Mouse (Mus musculus): ENCODE data around the gene Nrip2.

The Nrip2 gene

DNA sequence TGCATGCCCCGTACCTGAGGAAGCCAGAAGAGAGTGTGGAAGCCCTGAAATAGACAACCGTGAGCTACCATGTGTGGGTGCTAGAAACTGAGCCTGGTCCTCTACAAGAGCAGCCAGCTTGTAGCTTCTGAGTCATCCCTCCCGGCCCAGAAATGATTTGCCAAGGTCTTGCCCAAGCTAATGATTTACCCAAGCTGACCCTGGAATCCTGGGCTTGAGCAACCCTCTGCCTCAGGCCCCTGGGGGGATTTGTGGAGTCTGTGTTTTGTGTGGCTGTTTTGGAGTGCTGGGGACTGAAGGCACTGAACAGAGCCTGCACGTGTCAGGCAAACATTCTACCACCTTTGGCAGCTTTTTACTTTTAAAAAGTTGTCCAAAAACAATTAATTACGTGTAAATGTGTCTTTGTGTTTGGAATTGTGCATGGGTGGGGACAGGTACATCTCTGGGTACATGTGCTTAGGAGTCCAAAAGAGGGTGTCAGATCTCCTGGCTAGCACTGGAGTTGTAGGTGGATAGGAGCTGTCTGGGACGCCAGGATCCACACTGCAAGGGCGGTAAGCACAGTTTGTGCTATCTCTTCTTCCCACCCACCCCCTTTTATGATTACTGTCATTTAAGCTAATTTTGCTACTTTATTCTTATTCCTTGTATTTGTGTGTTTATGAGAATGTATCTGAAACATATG, 1.4 kb upstream of the Nrip2 start:
- DNase-seq (ENCODE audit: low read depth in 1 of 2, low spot score in 2 of 2), result no peak

DNA sequence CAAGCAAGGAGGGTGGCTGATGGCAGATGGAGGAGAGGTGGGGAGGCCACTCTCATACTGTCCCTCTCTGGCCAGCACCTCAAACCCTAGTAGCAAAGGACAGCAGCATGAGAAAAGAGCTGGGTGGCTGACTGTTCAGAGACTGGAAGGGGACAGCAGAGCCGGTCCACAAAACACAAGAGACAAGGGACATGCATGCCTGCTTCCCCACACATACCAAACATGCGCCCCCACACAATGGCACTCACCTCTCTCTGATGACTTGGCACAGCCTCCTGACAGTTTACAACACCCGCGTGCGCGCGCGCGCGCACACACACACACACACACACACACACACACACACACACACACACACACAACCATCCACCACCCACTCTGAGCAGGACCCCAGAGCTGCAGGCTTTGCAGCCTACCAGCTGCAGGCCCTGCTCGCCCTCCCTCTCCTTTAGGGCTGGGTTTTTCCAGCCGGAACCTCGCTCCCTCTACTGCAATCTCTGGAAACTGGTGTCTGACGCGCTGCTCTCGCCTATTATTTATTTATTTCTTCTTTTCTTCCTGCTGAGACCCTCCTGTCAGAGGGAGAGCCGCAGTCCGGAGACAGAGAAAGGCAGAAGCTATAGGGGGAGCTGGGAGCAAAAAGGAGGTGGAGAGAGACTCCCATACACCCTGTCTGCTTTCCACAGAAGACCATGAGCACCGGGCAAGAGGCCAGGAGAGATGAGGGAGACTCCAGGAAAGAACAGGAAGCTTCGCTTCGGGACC, 507 bp downstream of the Nrip2 start:
- DNase-seq (ENCODE audit: low read depth in 1 of 2, low spot score in 2 of 2), result no peak

DNA sequence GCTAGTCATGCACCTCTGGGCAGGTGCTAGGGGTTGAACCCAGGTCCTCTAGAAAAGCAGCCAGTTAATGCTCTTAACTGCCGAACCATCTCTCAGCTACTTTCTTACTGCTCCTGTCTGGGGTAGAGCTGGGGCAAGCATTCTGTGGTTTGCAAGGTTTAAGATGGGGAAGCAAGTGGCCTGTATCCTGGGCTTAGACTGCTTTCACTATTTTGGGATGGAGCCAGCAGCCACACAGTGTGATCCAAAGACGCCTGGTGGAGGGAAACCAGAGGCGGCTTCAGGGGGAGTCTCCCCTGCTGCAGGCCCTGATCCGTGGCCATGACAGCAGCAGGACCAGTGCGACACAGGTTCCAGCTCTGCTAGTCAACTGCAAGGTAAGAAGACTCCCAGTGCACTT, 5.6 kb downstream of the Nrip2 start:
- no peak for DNase-seq (ENCODE audit: low read depth in 1 of 2, low spot score in 2 of 2)

DNA sequence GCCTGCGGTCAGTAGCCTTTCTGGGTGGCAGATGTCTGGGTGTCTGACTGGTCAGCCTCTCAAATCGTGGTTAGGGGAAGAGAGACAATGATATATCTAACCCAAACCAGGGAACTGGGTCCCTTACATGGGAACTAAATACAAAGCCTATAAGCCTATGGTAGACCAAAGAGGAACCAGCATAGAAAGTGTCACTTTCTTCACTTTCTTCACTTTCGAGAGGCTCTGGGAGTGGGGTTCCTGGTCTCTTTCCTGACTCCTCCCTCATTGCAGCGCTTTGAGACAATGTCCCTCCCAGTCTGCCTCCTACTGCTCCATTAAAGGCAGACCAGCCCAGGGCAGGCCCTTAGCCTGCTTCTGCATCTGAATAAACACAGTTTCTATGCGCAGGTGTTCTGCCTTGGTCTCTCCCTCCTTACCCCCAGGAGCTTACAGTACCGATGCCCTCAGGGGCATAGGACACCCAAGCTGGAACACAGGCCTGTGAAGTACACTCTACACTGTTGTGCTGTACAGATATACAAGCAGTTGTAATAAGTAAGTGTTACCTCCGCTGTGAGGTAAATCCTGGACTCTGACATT, 9.5 kb downstream of the Nrip2 start:
- no peak for DNase-seq (ENCODE audit: low read depth in 1 of 2, low spot score in 2 of 2)

DNA sequence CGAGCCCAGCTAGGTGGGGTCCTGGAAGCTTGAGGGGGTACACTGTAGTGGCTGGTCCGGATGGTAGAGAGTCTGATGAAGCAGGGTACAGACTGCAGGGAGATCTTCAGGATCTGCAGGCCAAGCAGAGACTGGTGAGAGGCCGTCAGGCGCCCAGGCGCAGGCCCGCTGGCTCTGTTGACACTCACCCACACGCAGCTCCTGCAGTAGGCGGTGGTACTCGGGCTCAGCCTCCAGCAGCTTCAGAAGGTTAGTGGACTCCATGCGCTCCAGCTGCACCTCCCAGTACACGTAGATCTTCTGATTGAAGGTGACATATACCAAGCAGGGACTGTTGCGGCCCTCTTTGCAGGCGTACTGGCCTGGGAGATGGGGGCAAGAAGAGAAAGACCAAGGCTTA, 11.2 kb downstream of the Nrip2 start:
- DNase-seq (ENCODE audit: low read depth in 1 of 2, low spot score in 2 of 2), result no peak

DNA sequence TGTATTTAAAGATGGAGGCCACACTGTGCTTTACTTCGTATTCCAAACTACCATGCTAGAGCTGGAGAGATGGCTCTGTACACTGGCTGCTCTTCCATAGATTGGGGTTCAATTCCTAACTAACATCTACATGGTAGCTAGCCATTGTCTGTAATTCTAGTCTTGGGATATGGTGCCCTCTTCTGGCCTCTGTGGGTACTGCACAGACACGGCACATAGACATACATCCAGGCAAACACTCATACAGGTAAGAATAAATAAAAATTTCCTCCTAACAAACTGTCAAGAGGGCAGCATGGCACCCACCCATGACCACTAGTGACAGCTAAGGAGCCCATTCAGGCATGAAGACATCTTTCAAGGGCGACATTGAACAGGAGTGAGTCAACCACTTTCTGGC, 12.0 kb downstream of the Nrip2 start:
- peak; percentile 33 to 64 for DNase-seq (ENCODE audit: low read depth in 1 of 2, low spot score in 2 of 2)

DNA sequence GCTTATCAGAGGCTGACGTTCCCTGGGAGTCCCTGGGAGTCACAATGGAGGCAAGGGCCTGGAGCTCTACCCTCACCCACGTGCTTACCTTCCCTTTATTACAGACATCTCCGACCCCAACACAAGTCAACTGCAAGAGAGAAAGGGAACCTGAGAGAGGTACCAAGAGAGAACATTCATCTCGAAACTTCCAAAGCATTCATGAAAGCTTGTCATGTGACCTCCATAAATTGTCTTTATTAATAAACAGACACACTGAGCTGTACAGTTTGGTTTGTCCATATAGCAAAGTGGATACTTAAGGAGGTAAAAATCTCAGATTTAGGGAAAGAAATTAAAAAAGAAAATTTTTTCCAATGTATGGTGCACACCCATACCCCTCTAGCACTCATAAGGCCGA, 17.1 kb downstream of the Nrip2 start:
- no peak for DNase-seq (ENCODE audit: low read depth in 1 of 2, low spot score in 2 of 2)

DNA sequence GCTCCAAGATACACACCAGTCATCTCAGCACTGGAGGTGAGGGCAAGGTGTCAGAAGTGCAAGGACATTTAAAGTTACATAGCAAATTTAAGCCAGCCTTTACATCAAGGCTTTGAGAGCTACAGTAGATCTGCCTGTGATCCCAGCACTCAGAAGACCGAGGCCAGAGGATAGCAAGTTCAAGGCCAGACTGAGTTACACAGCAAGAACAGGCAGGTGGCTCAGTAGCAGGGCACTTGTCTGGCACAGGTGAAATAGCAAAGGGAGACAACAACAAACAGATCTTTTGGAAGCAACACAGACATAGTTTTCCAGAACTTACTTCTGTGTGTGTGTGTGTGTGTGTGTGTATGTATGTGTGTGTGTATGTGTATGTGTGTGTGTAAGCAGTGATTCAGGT, 19.0 kb downstream of the Nrip2 start:
- no peak for DNase-seq (ENCODE audit: low read depth in 1 of 2, low spot score in 2 of 2)

DNA sequence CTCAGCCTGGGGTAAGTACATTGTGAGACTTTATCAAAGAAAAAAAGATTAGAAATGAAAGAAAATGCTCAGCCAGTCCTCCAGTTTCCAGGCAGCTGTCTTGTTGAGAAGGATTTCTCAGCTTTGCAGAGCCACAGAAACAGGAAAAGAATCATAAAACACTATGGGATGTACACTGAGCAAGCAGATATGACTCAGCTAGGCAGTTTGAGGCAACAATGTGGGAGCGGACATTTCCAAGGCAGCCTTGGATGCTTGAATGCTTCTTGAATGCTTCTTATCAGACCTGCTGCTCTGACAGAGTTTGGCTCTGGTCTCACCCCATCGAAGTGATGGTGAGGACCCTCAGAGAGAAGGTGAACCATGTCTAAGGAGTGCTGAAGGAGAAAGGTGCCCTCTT, 21.9 kb downstream of the Nrip2 start:
- DNase-seq (ENCODE audit: low read depth in 1 of 2, low spot score in 2 of 2), result no peak

DNA sequence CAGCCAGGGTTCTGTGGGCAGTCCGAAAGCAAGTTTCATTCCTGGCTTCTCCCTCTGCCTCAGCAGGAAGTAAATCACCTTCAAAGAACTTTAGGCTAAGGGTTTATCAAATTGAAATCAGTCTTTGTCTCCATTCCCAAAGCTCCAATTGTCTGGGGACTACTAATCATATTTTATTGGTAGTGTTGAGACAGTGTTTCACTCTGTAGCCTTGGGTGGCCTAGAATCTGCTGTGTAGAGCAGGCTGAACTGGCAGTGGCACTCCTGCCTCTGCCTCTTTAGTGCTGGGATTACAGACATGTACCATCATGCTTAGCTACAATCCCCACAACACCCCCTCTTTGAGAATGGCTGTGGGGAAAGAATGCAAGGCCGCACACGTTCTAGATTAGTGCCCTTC, 22.4 kb downstream of the Nrip2 start:
- no peak for DNase-seq (ENCODE audit: low read depth in 1 of 2, low spot score in 2 of 2)

DNA sequence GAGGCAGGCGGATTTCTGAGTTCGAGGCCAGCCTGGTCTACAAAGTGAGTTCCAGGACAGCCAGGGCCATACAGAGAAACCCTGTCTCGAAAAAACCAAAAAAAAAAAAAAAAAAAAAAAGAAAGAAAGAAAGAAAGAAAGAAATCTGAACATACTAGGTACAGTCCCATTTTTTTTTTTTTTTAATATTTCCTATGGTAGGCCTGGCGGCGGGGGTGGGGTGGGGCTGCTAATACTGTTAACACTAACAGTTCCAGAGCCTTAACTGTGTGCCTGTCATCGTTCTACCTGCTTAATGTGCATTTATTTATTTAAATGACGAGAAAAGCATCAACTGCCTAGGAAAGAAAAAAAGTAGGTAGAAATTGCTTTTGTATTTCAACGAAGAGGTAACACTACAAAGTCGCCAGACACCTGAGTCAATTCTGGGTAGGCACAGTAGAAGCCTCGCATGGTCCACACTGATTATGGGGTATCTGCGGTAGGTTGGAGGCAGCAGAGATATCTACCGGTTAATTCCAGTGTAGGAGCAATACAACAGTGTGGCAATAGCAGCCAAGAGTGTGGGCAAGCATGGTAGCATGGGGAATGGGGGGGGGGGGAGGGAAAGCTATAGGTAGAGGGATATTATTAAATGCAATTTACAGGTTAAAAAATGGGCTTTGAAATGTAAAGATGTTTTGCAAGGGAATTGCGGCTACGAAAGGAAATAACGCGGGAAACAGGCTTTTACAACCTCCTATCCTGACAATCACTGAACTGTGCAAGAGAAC, 24.6 kb downstream of the Nrip2 start:
- DNase-seq (ENCODE audit: low read depth in 1 of 2, low spot score in 2 of 2), result no peak

DNA sequence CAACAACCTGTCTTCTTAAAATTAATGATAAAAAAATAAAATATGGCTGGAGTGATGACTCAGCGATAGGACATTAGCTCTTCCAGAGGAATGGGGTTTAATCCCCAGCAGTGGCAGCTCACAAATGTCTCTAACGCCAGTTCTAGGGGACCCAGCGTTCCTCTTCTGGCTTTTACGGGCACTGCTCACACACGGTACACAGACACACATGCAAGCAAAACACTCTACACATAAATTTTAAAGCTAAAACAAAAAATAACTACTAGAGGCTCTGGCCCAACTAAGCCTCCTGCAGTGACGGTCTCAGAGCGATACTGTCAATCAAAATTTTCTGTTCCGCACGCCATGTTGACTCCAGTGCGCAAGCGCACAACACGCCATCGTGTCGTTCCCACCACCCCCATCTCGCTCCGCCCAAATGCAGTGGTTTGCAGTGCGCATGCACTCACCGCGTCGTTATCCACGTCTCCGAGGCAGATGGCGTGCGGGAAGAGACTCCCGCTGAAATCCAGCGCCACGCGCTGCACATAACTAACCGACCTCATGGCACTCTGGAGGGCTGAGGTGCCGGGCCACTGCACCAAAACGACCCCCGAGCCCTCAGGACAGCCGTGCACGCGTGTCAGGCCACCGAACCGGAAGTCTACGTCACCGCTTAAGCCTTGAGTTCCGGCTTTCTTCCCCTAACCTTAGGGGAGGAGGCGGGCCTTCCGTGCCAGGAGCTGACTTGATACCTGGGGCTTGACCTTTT, 25.3 kb downstream of the Nrip2 start, which contains the start of gene Itfg2:
Itfg2 (minus strand) TSS at position 663 of the 751 bp plus-strand sequence.
- peak; percentile 84 to 94 for DNase-seq (ENCODE audit: low read depth in 1 of 2, low spot score in 2 of 2)

DNA sequence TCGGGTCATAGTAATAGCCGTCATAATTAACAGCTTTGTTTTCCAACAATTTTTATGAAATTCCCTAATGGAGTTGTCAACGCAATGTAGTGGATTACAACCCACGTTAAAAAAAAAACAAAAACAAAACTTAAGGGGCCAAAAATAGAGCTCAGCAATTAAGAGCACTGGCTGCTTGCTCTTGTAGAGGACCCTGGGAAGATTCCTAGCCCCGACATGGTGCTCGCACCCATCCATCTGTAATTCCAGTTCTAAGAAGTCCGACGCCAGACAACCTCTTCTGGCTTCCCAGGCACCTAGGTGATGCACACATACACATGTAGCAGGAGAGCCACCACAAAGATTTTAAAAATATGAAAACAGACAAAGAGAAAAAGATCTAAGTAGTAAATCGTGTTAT, 25.9 kb downstream of the Nrip2 start:
- no peak for DNase-seq (ENCODE audit: low read depth in 1 of 2, low spot score in 2 of 2)

DNA sequence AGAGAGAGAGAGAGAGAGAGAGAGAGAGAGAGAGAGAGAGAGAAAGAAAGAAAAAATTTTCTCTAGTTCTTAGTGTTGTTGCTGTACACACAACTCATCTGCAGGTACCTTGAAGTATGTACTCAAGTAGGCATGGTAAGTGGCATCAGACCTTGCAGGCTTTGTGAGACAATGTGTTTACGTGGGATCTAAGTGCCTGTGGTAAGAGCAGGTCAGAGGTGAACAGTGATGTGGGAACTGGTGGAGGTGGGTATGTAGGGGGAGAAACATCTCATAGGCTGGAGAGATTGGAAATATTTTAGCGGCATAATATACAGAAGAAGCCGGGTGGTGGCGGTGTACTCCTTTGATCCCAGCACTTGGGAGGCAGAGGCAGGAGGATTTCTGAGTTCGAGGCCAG, 28.5 kb downstream of the Nrip2 start:
- DNase-seq (ENCODE audit: low read depth in 1 of 2, low spot score in 2 of 2), result no peak

DNA sequence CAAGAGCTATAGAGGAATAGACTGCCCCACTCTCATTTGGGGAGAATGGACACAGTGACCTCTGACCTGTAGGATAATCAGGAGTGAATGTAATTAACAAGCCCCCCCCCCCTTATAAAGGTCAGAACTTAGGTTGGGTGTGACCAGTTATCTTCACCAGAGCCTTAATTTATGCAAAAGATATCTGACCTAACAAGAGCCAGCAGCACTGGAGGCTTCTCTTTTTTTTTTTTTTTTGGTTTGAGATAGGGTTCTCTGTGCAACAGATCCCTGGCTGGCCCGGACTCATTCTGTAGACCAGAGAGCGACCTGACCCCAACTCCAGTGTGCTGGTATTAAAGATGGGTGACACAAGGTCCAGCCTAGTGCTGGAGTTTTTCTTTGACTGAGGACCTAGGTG, 30.2 kb downstream of the Nrip2 start:
- DNase-seq (ENCODE audit: low read depth in 1 of 2, low spot score in 2 of 2), result no peak

DNA sequence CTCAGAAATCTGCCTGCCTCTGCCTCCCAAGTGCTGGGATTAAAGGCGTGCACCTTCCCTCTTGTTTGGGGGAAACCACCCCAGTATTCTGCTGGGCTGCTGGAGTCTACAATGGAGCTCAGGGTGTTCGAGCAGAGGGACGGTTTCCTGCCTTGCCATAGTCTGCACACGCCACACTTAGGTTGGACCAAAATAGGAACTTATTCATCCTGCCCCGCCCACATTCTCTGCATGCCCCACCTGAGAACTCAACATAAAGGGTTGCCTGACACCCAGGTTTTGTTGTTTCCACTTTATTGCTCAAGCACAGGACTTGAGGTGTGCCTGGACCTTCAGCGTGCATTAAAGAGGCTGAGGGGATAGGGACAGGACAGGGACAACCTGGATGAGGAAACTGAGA, 30.7 kb downstream of the Nrip2 start:
- no peak for DNase-seq (ENCODE audit: low read depth in 1 of 2, low spot score in 2 of 2)

DNA sequence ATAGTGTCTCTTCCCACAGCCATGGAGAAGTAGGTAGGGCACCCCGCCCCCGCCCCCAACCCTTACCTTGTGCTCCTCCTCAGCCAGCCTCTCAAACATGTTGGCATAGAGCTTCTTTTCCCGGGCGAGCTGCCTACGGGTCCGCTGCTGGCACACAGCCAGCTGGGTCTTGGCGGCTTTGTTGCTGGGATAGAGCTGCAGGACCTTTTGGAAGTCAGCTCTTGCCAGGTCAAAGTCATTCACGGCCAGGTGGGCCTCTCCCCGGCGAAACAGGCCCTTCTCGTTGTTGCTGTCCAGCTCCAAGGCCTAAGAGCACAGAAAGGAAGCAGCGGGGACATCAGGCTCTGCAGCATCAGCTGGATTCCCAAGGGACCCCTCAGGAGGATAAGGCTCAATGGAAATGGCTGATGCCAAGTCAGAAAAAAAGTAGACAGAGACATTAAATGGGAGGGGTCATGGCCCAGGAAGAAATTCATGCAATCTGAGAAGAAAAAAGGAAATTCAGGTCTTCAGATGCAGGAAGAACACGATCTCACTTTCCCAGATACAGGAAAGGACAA, 33.3 kb downstream of the Nrip2 start:
- DNase-seq (ENCODE audit: low read depth in 1 of 2, low spot score in 2 of 2), result no peak

DNA sequence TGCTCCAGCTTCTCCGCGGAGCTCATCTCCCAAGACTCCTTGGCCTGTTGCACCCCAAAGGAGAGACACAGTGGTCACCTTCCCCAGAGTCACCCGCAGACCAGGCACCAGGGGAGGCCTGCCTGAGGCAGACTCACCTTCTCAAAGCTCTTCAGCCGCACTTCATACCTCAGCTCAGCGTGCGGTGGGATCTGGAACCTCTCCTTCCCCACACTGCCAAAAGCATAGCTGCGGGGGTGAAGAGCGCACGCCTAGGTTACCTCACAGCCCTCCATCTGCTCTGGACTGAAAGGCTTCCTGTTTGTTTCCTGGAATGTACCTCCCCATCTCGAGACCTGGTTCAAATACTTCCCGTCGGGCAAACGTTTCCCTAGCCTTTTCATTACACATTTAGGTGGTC, 34.5 kb downstream of the Nrip2 start:
- DNase-seq (ENCODE audit: low read depth in 1 of 2, low spot score in 2 of 2), result no peak

DNA sequence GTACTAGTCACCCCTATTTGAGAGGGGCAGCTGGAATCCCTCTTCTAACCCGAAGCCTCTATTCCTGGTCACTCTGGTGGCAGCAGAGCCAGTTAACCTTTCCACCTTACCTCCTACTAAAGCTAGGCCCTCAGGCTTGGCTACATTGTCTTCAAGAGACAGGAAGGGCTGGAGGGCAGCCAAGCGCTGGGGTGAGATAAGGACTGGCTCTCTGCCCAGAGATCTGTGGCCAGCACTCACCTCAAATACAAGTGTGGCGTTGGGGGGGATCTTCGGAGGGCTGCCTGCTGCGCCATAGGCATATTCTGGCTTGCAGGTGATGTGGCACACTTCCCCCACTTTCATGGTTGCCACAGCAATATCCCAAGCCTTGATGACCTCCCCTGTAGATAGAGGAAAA, 36.4 kb downstream of the Nrip2 start:
- no peak for DNase-seq (ENCODE audit: low read depth in 1 of 2, low spot score in 2 of 2)

DNA sequence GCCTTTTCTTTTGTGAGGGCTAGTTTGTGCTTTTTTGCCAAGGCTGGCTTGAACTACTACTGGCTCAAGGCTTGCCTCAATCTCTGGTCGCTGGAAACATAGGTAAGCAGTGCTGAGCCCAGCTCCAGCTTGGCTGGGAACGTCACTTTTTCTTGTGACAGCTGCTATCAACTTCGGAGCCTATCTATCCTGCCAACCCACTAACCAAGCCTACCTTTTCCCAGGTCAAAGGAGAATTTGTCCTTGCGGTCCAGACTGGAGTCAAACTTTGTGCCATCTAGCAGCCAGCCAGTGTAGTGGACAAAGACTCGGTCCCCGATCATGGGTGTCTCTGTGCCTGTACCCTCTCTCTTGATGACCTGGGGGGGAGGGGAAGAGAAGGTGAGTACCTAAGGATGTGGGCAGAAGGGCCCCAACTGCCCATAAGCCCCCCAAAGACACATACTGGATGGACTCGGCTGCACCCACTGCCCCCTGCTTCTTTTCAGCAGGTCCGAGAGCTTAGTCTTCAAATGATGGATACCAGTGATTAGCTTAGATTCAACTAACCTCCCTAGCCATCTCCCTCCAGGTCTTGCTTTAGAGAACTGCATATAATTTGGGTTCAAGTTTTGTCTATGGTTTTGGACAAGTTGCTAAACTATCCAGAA, 37.4 kb downstream of the Nrip2 start:
- DNase-seq (ENCODE audit: low read depth in 1 of 2, low spot score in 2 of 2), result no peak
